In genomic region chr10:42055224-42056165, GRCm38 (mm10) we compare ENCODE assay signal across 9 mouse cellular contexts. TPM values are rescaled to one million over a fixed set of nuclear protein-coding genes. Genes with fewer than 3 reads are reported as not detected.
DNase-seq lines count a peak whose midpoint lies in the region; ATAC-seq lines count a peak whose summit lies in the region.
"Had no signal": no experiment of that assay in that cellular context is flagged by ENCODE, and none has a peak within 500 bp of the region (broad histone marks: within the 10 kb centered on the region; RNA-seq: fewer than 3 reads in every experiment).

No protein-coding gene starts in this region.

- no peaks in the 10 kb centered on the region for H3K36me3 ChIP-seq in heart, embryonic 15.5 days
- H3K36me3 ChIP-seq in embryonic facial prominence, embryonic 10.5 days (replicated peaks), result no peaks in the 10 kb centered on the region
- H3K36me3 ChIP-seq in intestine, embryonic 14.5 days (ENCODE audit: control insufficient read depth, insufficient read depth, low read length), result no peaks in the 10 kb centered on the region
- H3K36me3 ChIP-seq in neural tube, embryonic 13.5 days, result no peaks in the 10 kb centered on the region

- no peak for ATAC-seq in heart, embryonic 15.5 days (replicated peaks; ENCODE audit: insufficient number of reproducible peaks, insufficient read depth, low FRiP score, low read depth)
- ATAC-seq in intestine, embryonic 14.5 days (replicated peaks; ENCODE audit: low FRiP score, low TSS enrichment, low read depth), result 0 out of 2 replicates have a peak, but pooled peaks have one; percentile 32
- ATAC-seq in neural tube, embryonic 13.5 days (ENCODE audit: low read depth), result peak; percentile 75

- H3K9me3 ChIP-seq in heart, embryonic 15.5 days (replicated peaks), result no peaks in the 10 kb centered on the region
- H3K9me3 ChIP-seq in embryonic facial prominence, embryonic 10.5 days, result no peaks in the 10 kb centered on the region
- H3K9me3 ChIP-seq in intestine, embryonic 14.5 days (ENCODE audit: control insufficient read depth, low read length), result no peaks in the 10 kb centered on the region
- H3K9me3 ChIP-seq in neural tube, embryonic 13.5 days, result no peaks in the 10 kb centered on the region

- peaks cover 11% of the 10 kb centered on the region for H3K4me1 ChIP-seq in heart, embryonic 15.5 days (replicated peaks)
- H3K4me1 ChIP-seq in embryonic facial prominence, embryonic 10.5 days, result peaks cover 20% of the 10 kb centered on the region
- H3K4me1 ChIP-seq in intestine, embryonic 14.5 days (replicated peaks; ENCODE audit: control insufficient read depth, insufficient read depth, low read length), result no peaks in the 10 kb centered on the region
- peaks cover 19% of the 10 kb centered on the region for H3K4me1 ChIP-seq in neural tube, embryonic 13.5 days (replicated peaks)

- intact Hi-C loops in heart, postnatal 14 days (cut with DNase I), result no loop called here
- intact Hi-C loops in left cerebral cortex, postnatal 25 days (cut with DNase I), result no loop called here

- H3K9ac ChIP-seq in heart, embryonic 15.5 days, result no peak overlapping the region
- no peak overlapping the region for H3K9ac ChIP-seq in intestine, embryonic 14.5 days (ENCODE audit: low read length)
- H3K9ac ChIP-seq in neural tube, embryonic 13.5 days, result no peak overlapping the region

- DNase-seq in heart, postnatal 14 days, result no peak
- no peak for DNase-seq in embryonic facial prominence, embryonic 10.5 days (ENCODE audit: low spot score)
- DNase-seq in intestine, embryonic 14.5 days (ENCODE audit: low spot score), result no peak
- no peak for DNase-seq in left cerebral cortex, postnatal 25 days (ENCODE audit: low spot score in 2 of 2)
- DNase-seq in T-cell, adult 2 months (ENCODE audit: low spot score), result no peak
- no peak for DNase-seq in right cerebral cortex, postnatal 10 days (ENCODE audit: low spot score in 2 of 2)

- peak overlapping the region; percentile 43 for H3K4me2 ChIP-seq in heart, embryonic 15.5 days
- 0 out of 2 replicates have a peak overlapping the region, but pooled peaks have one; percentile 4 for H3K4me2 ChIP-seq in intestine, embryonic 14.5 days (ENCODE audit: low read length)
- peak overlapping the region; percentile 43 for H3K4me2 ChIP-seq in neural tube, embryonic 13.5 days

- no peak overlapping the region for H3K27ac ChIP-seq in heart, embryonic 15.5 days
- no peak overlapping the region for H3K27ac ChIP-seq in embryonic facial prominence, embryonic 10.5 days (replicated peaks)
- no peak overlapping the region for H3K27ac ChIP-seq in intestine, embryonic 14.5 days (ENCODE audit: low read depth)
- H3K27ac ChIP-seq in neural tube, embryonic 13.5 days (replicated peaks), result no peak overlapping the region

- no peaks in the 10 kb centered on the region for H3K27me3 ChIP-seq in heart, embryonic 15.5 days
- H3K27me3 ChIP-seq in embryonic facial prominence, embryonic 10.5 days (replicated peaks; ENCODE audit: low read depth, poor library complexity, severe bottlenecking), result no peaks in the 10 kb centered on the region
- no peaks in the 10 kb centered on the region for H3K27me3 ChIP-seq in intestine, embryonic 14.5 days (replicated peaks; ENCODE audit: control insufficient read depth, insufficient read depth, low read length)
- H3K27me3 ChIP-seq in neural tube, embryonic 13.5 days, result no peaks in the 10 kb centered on the region

- H3K4me3 ChIP-seq in heart, embryonic 15.5 days, result peak overlapping the region; percentile 19; the same call in 1 of the 2 replicates
- peak overlapping the region; percentile 26; the same call in 1 of the 2 replicates for H3K4me3 ChIP-seq in embryonic facial prominence, embryonic 10.5 days
- H3K4me3 ChIP-seq in intestine, embryonic 14.5 days (ENCODE audit: low read depth, low read length), result no peak overlapping the region
- H3K4me3 ChIP-seq in neural tube, embryonic 13.5 days, result peak overlapping the region; percentile 5; the same call in 1 of the 2 replicates
- H3K4me3 ChIP-seq: myocyte had no signal

- WGBS in heart, embryonic 15.5 days, result 49% methylated on average over 28 of the region's 29 CpGs
- WGBS in embryonic facial prominence, embryonic 10.5 days, result 68% methylated on average over 29 of the region's 29 CpGs
- WGBS in intestine, embryonic 14.5 days, result 63% methylated on average over 27 of the region's 29 CpGs
- WGBS in neural tube, embryonic 13.5 days, result 38% methylated on average over 28 of the region's 29 CpGs

RNA-seq across cellular contexts. Expression of gene Armc2, which starts 37.3 kb away (rescaled TPM):
- polyA plus RNA-seq in heart, embryonic 15.5 days (2015; fragmentation: Nextera tagmentation; extraction: Ambion mirVana), result 2.3 and 2.4 TPM in 2 replicates
- 1 to 10 TPM; 3.7 to 3.9 TPM for total RNA-seq in heart, postnatal 14 days (2021)
- 1.8 and 2.0 TPM in 2 replicates for polyA plus RNA-seq in embryonic facial prominence, embryonic 10.5 days (2016; fragmentation: Nextera tagmentation; extraction: Ambion mirVana)
- 1.1 and 1.7 TPM in 2 replicates for polyA plus RNA-seq in intestine, embryonic 14.5 days (2014; fragmentation: Nextera tagmentation; extraction: Ambion mirVana)
- 6.0 and 7.5 TPM in 2 replicates for polyA plus RNA-seq in neural tube, embryonic 13.5 days (2015; fragmentation: Nextera tagmentation; extraction: Ambion mirVana)
- 10 to 100 TPM; 14.2 to 15.8 TPM for total RNA-seq in left cerebral cortex, postnatal 25 days (2021)
